Mouse (Mus musculus): Measurements from ENCODE around the gene Fbxo44.

DNA sequence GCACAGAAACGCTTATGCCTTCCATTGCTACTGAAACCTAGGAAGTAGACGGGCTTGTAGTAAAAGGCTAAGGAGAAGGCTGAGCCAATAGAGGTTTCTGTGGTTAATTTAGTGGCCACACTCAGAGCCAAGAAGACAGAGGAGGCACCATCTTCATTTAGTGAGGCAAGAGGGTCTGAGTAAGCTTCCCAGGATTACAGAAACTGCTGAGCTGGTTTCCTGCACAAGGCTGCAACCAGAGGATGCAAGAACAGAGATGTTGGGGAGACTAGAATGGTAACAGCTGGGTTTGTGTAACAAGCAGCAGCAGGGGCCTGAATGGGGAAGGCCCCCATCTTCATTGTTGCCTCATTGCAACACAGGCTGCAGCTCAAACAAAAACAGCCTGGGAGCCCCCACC, 31.6 kb downstream of the Fbxo44 start:
- TF ChIP-seq POLR2A (IDR thresholded peaks at IDR 0.05; ENCODE audit: borderline replicate concordance, control insufficient read depth, low read depth, low read length) = no peak
- no peak for TF ChIP-seq CTCF (IDR thresholded peaks at IDR 0.05; ENCODE audit: control insufficient read depth, insufficient read depth, low read length)

Data from bone marrow, adult 2 months (tissue).